Mouse (Mus musculus) inflammation-experienced regulatory T-cells, adult 16 weeks (primary cell): ENCODE results near the gene Krt76. TPM values are rescaled to one million over a fixed set of nuclear protein-coding genes. Genes with fewer than 3 reads are reported as not detected.

ENCODE experiments used
- polyA plus RNA-seq: library from polyadenylated mRNA; unstranded; fragments of 100-300 nt; shearing (Covaris generic); gene quantifications from one replicate; pipeline ENCODE4 v1.2.1, GENCODE M21; 2017

Gene Krt76
- polyA plus RNA-seq: not detected

GRCm38 (mm10) chr15:101892820-101893219, at the start of gene Krt76:
Gene Krt76 (minus strand): TSS chr15:101892920.

GRCm38 (mm10) chr15:101940274-101940829, 47.6 kb upstream of the Krt76 start, which contains the start of gene Krt79:
Gene Krt79 (minus strand): TSS chr15:101940324.

GRCm38 (mm10) chr15:101924635-101925034, 31.9 kb upstream of the Krt76 start, which contains the start of gene Krt4:
Gene Krt4 (minus strand): TSS chr15:101924735.

GRCm38 (mm10) chr15:101869431-101869830, 23.3 kb downstream of the Krt76 start, which contains the start of gene Krt77:
Gene Krt77 (minus strand): TSS chr15:101869705.

GRCm38 (mm10) chr15:101850694-101851093, 42.0 kb downstream of the Krt76 start, which contains the start of gene Krt1:
Gene Krt1 (minus strand): TSS chr15:101850794.

Other genes starting within 250 kb of the Krt76 start
- not detected for gene Gm5478, start 245.5 kb downstream of the Krt76 start, polyA plus RNA-seq
- gene Krt6b, start 212.6 kb downstream of the Krt76 start, polyA plus RNA-seq: not detected
- gene Krt6a, start 198.6 kb downstream of the Krt76 start, polyA plus RNA-seq: not detected
- gene Krt5, start 180.0 kb downstream of the Krt76 start, polyA plus RNA-seq: not detected
- gene Krt71, start 149.8 kb downstream of the Krt76 start, polyA plus RNA-seq: not detected
- gene Krt72, start 106.5 kb downstream of the Krt76 start, polyA plus RNA-seq: not detected
- gene Krt73, start 90.6 kb downstream of the Krt76 start, polyA plus RNA-seq: not detected
- gene Krt2, start 74.8 kb downstream of the Krt76 start, polyA plus RNA-seq: not detected
- 0.12 TPM for gene Krt1, start 42.1 kb downstream of the Krt76 start, polyA plus RNA-seq
- gene Krt77, start 23.2 kb downstream of the Krt76 start, polyA plus RNA-seq: not detected
- not detected for gene Krt4, start 31.8 kb upstream of the Krt76 start, polyA plus RNA-seq
- gene Krt79, start 47.4 kb upstream of the Krt76 start, polyA plus RNA-seq: not detected
- gene Krt78, start 61.4 kb upstream of the Krt76 start, polyA plus RNA-seq: not detected
- not detected for gene Krt8, start 111.6 kb upstream of the Krt76 start, polyA plus RNA-seq
- 1.5 TPM for gene Krt18, start 135.3 kb upstream of the Krt76 start, polyA plus RNA-seq
- gene Eif4b, start 180.9 kb upstream of the Krt76 start, polyA plus RNA-seq: 154 TPM
- 2.1 TPM for gene Tns2, start 207.5 kb upstream of the Krt76 start, polyA plus RNA-seq
- 69.4 TPM for gene Spryd3, start 243.3 kb upstream of the Krt76 start, polyA plus RNA-seq